Mouse (Mus musculus) kidney, adult 2 months (tissue): ENCODE data around the gene Slc9a6. TPM values are rescaled to one million over a fixed set of nuclear protein-coding genes. Genes with fewer than 3 reads are reported as not detected.

Source experiments
- DNase-seq: peaks from one replicate; pipeline ENCODE4 v3.0.0; 2021
- H3K27ac ChIP-seq: fragments of 200-500 bp; 2 replicates; pipeline ENCODE4 v1.5.1; 2012; ENCODE audit warnings: low read depth, low read length, control low read depth, inconsistent platforms; ENCODE audit not compliant: insufficient read depth
- H3K27me3 ChIP-seq: fragments of 200-500 bp; replicated peaks from 2 replicates; pipeline ENCODE4 v1.6.1; 2012; ENCODE audit warnings: mild to moderate bottlenecking, moderate library complexity, low read length, inconsistent platforms; ENCODE audit not compliant: control insufficient read depth, insufficient read depth
- H3K36me3 ChIP-seq: fragments of 200-500 bp; 2 replicates; pipeline ENCODE4 v1.6.1; 2012; ENCODE audit warnings: mild to moderate bottlenecking, moderate library complexity, low read length, inconsistent platforms; ENCODE audit not compliant: control insufficient read depth, insufficient read depth
- H3K4me1 ChIP-seq: fragments of 200-500 bp; 2 replicates; pipeline ENCODE4 v1.6.1; 2011; ENCODE audit warnings: low read length; ENCODE audit not compliant: control insufficient read depth, insufficient read depth
- H3K4me3 ChIP-seq: fragments of 200-500 bp; 2 replicates; pipeline ENCODE4 v1.5.1; 2011; ENCODE audit warnings: mild to moderate bottlenecking, low read depth, low read length, control low read depth; ENCODE audit not compliant: insufficient read depth
- CTCF ChIP-seq: fragments of 200-500 bp; conservative IDR thresholded peaks from 2 replicates; pipeline ENCODE4 v1.5.1; 2011; ENCODE audit warnings: low read depth, mild to moderate bottlenecking, control low read depth, low read length, moderate library complexity, mixed read lengths; ENCODE audit not compliant: insufficient read depth, insufficient read length
- POLR2A ChIP-seq: fragments of 200-500 bp; IDR thresholded peaks from one replicate; pipeline ENCODE4 v1.6.1; 2011; ENCODE audit warnings: low read depth, low read length, control low read depth
- WGBS: fragments of 180-500 bp; shearing (Covaris S2); methylation state at CpG from one replicate; pipeline ENCODE4 v1.1.7; 2018; 5-methylcytosine and 5-hydroxymethylcytosine counted together
- polyA plus RNA-seq: library from polyadenylated mRNA; depleted of rRNA; stranded (reverse); fragments of >200 nt; gene quantifications from 2 replicates; pipeline ENCODE4 v1.2.3, GENCODE M21; 2012

Slc9a6 gene
- polyA plus RNA-seq, 1 experiment: 22.8 TPM

GRCm38 (mm10) chrX:56665226-56665973, 55.8 kb downstream of the Slc9a6 start:
- H3K4me1 ChIP-seq: peaks cover 9% of the 10 kb centered on the region
- 46% methylated on average over 8 of the region's 8 CpGs for WGBS
- peak; percentile 83 for DNase-seq
- peak overlapping the region; percentile 99 for H3K27ac ChIP-seq
- no peak for TF ChIP-seq CTCF
- no peak for TF ChIP-seq POLR2A
- no peaks in the 10 kb centered on the region for H3K27me3 ChIP-seq
- no peaks in the 10 kb centered on the region for H3K36me3 ChIP-seq
- no peak overlapping the region for H3K4me3 ChIP-seq

- TF ChIP-seq CTCF: no peak
- 43% methylated on average over 6 of the region's 6 CpGs for WGBS
- Histone ChIP-seq H3K36me3 (no peaks in the 10 kb centered on the region), H3K4me3 (no peak overlapping the region), H3K27ac (peak overlapping the region; percentile 98), H3K4me1 (peaks cover 9% of the 10 kb centered on the region), H3K27me3 (no peaks in the 10 kb centered on the region)
- peak; percentile 53 for DNase-seq
Observed at GRCm38 (mm10) chrX:56667296-56667695, 57.7 kb downstream of the Slc9a6 start.

- WGBS: 39% methylated on average over 5 of the region's 5 CpGs
- Histone ChIP-seq H3K4me3 (0 out of 2 replicates have a peak overlapping the region, but pooled peaks have one; percentile 1), H3K27ac (peak overlapping the region; percentile 98)
Observed at GRCm38 (mm10) chrX:56668051-56668450, 58.5 kb downstream of the Slc9a6 start.

GRCm38 (mm10) chrX:56668501-56668900, 58.9 kb downstream of the Slc9a6 start:
- Histone ChIP-seq H3K27me3 (no peaks in the 10 kb centered on the region), H3K4me1 (peaks cover 9% of the 10 kb centered on the region), H3K4me3 (no peak overlapping the region), H3K27ac (peak overlapping the region; percentile 93), H3K36me3 (no peaks in the 10 kb centered on the region)
- TF ChIP-seq POLR2A: no peak
- TF ChIP-seq CTCF: no peak
- WGBS: 64% methylated on average over 3 of the region's 3 CpGs
- DNase-seq: peak; percentile 72

More at GRCm38 (mm10) chrX:56668051-56668450, 58.5 kb downstream of the Slc9a6 start:
- peak; percentile 71 for DNase-seq
- Histone ChIP-seq H3K4me1 (peaks cover 9% of the 10 kb centered on the region), H3K36me3 (no peaks in the 10 kb centered on the region), H3K27me3 (no peaks in the 10 kb centered on the region)
- TF ChIP-seq POLR2A: no peak
- TF ChIP-seq CTCF: no peak

GRCm38 (mm10) chrX:56675556-56675955, 66.0 kb downstream of the Slc9a6 start:
- DNase-seq: no peak
- Histone ChIP-seq H3K4me1 (0 out of 2 replicates have a peak, but pooled peaks cover 3% of the 10 kb centered on the region), H3K36me3 (no peaks in the 10 kb centered on the region), H3K27me3 (no peaks in the 10 kb centered on the region), H3K27ac (no peak overlapping the region), H3K4me3 (no peak overlapping the region)
- 75% methylated on average over 6 of the region's 6 CpGs for WGBS
- TF ChIP-seq POLR2A (no peak), CTCF (no peak)

GRCm38 (mm10) chrX:56677736-56678135, 68.2 kb downstream of the Slc9a6 start:
- H3K4me1 ChIP-seq: peaks cover 5% of the 10 kb centered on the region; the same call in 1 of the 2 replicates
- no peaks in the 10 kb centered on the region for H3K27me3 ChIP-seq
- H3K27ac ChIP-seq: no peak overlapping the region
- H3K36me3 ChIP-seq: no peaks in the 10 kb centered on the region
- no peak overlapping the region for H3K4me3 ChIP-seq
- WGBS: 83% methylated on average over 6 of the region's 6 CpGs
- TF ChIP-seq CTCF: no peak
- no peak for TF ChIP-seq POLR2A
- no peak for DNase-seq

- Histone ChIP-seq H3K4me3 (no peak overlapping the region), H3K27me3 (no peaks in the 10 kb centered on the region), H3K27ac (no peak overlapping the region), H3K36me3 (no peaks in the 10 kb centered on the region), H3K4me1 (peaks cover 10% of the 10 kb centered on the region; the same call in 1 of the 2 replicates)
- no peak for TF ChIP-seq CTCF
- TF ChIP-seq POLR2A: no peak
- no peak for DNase-seq
- WGBS: 69% methylated on average over 6 of the region's 6 CpGs
Observed at GRCm38 (mm10) chrX:56679066-56679465, 69.5 kb downstream of the Slc9a6 start.
